Mouse (Mus musculus): ENCODE data around the gene Lrfn3.

Lrfn3 gene

DNA sequence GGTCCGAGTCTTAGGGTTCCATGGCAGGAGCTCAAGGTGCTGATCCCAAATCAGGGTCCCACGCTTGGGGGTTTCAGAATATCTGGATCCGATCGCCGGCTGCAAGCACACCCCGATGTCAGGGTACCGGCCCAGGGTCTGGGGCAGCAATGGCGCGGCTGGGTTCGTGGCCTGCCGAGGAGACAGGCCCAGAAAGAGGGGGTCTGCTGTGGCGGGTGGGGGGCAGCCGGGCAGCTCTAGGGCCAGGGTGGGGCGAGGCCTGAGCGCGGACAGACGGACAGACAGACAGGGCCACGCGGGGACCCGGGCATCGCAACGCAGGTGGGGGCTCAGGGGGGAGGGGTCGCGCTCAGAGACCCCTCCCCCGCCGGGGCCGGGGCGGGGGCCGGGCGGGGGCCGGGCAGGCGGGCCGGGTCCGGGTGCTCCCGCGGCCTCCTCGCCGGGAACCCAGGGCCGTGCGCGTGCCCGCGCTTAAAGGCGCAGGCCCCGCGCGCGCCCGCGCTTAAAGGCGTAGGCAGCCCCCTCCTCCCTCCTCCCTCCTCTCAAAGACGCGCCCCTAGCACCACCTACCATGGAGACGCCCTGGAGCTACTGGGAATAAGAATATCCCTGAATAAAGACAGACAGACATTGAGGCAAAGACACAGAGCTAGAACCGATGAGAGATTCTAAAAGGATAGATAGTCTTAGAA, at the start of gene Lrfn3:
Gene Lrfn3, minus strand, starts transcription at position 121 of the 692 bp plus-strand sequence.
- peak; percentile 83 for DNase-seq (ENCODE audit: low read depth, low spot score)

GRCm38 (mm10) chr7:30411023-30411422, 48.5 kb upstream of the Lrfn3 start:
- no peak for DNase-seq (ENCODE audit: low read depth, low spot score)

- no peak for DNase-seq (ENCODE audit: low read depth, low spot score)
Observed at GRCm38 (mm10) chr7:30409789-30410188, 47.2 kb upstream of the Lrfn3 start.

- DNase-seq (ENCODE audit: low read depth, low spot score), result no peak
Observed at GRCm38 (mm10) chr7:30408639-30409038, 46.1 kb upstream of the Lrfn3 start.

DNA sequence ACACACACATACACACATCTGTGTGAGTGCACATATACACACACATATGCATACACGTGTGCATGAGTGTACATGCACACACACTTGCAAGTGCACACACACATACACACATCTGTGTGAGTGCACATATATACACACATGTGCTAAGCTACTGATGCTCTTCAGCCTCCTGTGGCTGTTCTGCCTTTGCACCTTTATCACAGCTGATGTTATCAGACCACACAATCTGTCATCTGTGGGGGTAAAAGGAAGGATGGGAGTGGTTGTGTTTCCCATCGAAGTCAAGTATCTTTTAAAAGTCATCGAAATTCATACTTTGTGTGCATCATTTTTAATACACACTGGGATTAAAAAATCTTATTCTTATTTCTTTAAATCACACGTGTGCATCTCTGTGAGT, 39.8 kb upstream of the Lrfn3 start:
- DNase-seq (ENCODE audit: low read depth, low spot score), result no peak

DNA sequence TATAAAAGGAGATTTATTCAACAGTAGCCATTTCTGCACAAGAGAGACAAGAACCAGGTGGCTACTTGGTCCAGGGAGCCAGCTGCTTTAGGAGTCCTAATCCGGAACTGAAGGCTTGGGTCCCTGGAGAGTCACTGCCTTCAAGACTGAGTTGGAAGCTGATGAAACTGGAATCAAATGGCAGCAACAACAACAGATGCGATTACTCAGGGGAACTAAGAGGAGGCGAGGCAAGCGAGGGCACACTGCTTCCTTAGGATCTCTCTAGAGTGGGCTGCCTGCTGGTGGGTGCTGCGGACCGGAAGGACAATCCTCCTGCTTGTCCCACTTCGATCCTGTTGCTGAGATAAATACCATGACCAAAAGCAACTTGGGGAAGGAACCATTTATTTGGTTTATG, 37.1 kb upstream of the Lrfn3 start:
- DNase-seq (ENCODE audit: low read depth, low spot score), result no peak

DNA sequence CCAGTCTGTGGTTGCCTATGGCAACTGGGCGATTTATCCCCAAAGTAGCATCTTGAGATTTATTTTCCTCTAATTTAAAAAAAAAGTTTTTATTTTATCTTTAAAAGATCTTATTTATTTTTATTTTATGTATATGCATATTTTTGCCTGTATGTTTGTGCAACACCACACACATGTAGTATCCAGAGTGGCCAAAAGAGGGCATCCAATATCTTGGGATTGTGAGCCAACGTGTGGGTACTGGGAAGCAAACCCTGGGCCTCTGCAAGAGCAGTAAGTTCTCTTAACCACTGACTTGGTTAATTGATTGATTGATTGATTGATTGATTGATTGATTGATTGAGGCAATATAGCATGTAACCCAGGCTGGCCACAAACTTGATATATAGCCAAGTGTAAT, 32.3 kb upstream of the Lrfn3 start:
- no peak for DNase-seq (ENCODE audit: low read depth, low spot score)

DNA sequence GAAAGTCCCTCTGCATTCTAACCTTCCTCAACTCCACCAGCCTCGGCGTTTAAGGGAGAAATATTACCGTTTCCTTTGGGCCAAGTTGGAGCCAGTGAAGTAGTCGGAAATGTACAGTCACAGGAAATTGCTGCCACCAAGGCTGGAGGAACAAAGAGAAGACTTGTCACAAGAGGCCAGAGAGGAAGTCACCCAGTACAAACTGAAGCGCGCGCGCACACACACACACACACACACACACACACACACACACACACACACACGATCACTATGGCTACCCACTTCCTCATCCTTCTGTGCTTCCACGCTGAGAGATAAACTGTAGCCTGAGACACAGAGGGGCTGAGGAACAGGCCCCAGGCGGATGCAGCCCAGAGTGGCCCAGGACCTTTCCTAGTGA, 31.8 kb upstream of the Lrfn3 start:
- DNase-seq (ENCODE audit: low read depth, low spot score), result no peak

DNA sequence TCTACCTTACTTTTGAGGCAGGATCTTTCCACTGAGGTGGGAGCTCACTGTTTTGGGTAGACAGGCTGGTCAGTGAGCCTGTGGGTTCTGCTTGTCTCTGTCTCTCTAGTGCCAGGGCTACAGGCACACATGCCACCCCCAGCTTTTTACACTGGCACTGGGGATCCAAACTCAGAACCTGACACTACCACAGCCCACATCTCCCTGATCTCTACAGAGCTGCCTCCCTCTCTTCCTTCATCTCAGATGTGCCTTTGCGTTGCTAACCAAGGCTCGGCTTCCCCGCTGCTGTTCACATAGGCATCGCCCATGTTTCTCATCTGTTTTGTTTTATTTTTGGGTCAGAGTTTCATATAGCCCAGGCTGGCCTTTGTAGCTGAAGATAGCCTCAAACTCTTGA, 31.1 kb upstream of the Lrfn3 start:
- no peak for DNase-seq (ENCODE audit: low read depth, low spot score)

- no peak for DNase-seq (ENCODE audit: low read depth, low spot score)
Observed at GRCm38 (mm10) chr7:30392746-30393520, 30.4 kb upstream of the Lrfn3 start.

DNA sequence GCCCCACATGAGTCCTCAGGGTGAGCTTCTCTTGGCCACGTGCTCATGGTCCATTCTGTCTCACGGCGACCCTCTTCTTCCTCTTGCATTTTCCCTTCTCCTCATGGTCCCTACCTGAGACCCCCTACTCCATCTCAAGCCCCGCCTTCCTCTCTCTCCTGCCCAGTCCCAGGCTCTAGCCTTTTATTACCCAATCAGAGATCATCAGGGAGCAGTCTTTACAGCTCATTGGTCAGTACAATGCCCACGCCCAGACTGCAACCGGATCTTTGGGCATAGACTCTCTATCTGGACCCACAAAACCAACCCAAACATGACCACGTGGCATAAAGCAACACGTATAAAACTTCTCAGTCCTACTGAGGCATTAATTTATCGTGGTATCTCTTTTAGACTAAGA, 21.5 kb upstream of the Lrfn3 start:
- no peak for DNase-seq (ENCODE audit: low read depth, low spot score)

DNA sequence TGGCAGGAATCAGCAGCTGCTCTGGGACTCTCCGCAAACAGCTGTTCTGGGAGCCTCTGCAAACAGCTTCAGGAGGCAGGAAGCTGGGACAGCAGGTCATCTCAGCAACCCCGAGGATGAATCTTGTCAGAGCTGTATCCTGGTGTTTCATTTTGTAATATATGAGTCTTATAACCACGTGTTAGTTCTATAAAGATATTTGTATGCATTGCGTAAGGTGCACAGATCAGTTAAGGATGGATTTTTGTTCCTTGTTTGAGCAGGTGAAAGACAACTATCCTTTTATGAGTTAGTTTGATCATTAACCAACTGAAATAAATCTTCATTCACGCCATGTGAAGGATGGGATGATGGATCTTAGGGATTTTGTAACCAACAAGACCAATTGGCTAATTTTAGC, 17.5 kb upstream of the Lrfn3 start:
- no peak for DNase-seq (ENCODE audit: low read depth, low spot score)

DNA sequence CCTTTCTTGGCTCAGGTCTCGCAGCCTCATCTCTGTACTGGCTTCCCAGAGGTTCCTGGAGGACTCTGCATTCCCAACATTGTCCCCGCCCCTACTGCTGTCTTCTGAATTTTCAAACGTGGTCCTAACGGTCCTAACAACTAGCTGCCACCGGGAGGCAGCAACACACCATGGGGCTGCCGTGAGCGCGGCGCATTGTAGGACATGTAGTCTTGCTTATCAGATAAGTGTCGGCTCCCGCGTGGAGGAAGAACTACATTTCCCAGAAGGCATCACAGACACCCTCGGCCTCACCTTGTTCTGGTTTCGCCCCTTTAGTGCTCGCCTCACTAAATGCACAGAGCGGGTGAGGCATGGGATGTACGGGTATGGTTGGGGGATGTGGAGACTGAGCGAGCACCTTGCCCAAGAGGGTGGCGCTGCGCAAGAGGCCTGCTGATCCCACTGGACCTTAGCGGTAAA, 11.0 kb upstream of the Lrfn3 start:
- DNase-seq (ENCODE audit: low read depth, low spot score), result peak; percentile 96

- DNase-seq (ENCODE audit: low read depth, low spot score), result no peak
Observed at GRCm38 (mm10) chr7:30367466-30367865, 4.9 kb upstream of the Lrfn3 start.

DNA sequence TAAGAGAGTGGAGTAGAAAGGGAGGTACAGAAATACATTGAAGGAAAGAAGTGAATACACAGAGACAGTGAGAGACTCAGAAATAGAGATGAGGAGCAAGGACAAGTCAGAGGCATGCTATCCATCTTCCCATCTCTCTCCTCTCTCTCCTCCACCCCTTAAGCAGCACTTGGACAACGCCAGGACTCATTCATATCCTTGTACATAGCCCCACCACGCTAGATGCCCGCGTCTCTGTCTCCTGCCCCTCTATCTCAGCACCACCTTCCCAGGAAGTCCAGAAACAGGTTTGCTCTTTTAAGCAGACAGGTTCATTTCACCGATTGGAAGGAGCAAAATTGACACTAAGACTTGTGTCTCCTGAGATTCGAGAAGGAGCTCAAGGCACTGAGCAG, 769 bp upstream of the Lrfn3 start:
- no peak for DNase-seq (ENCODE audit: low read depth, low spot score)

DNA sequence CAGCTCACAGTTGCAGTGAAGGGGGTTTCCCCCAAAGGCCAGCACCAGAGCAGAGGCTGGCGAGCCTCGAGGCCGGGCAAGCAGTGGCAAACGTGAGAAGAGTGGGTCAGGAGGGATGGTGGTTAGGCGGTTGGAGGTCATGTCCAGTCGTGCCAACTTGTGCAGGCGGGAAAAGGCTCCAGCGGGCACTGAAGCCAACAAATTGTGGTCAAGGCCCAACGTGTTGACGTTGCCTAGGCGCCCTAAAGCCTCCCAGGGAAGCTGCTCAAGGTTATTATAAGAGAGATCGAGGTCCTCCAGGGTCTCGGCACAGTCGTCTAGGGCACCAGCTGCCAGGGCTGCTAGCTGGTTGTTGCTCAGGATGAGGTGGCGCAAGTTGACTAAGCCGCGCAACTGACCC, 2.5 kb downstream of the Lrfn3 start:
- no peak for DNase-seq (ENCODE audit: low read depth, low spot score)

GRCm38 (mm10) chr7:30359276-30359865, 3.2 kb downstream of the Lrfn3 start:
- no peak for DNase-seq (ENCODE audit: low read depth, low spot score)

GRCm38 (mm10) chr7:30358378-30359186, 4.0 kb downstream of the Lrfn3 start:
- no peak for DNase-seq (ENCODE audit: low read depth, low spot score)

GRCm38 (mm10) chr7:30354059-30354458, 8.5 kb downstream of the Lrfn3 start:
- DNase-seq (ENCODE audit: low read depth, low spot score), result no peak

GRCm38 (mm10) chr7:30353279-30353822, 9.2 kb downstream of the Lrfn3 start:
- DNase-seq (ENCODE audit: low read depth, low spot score), result no peak

DNA sequence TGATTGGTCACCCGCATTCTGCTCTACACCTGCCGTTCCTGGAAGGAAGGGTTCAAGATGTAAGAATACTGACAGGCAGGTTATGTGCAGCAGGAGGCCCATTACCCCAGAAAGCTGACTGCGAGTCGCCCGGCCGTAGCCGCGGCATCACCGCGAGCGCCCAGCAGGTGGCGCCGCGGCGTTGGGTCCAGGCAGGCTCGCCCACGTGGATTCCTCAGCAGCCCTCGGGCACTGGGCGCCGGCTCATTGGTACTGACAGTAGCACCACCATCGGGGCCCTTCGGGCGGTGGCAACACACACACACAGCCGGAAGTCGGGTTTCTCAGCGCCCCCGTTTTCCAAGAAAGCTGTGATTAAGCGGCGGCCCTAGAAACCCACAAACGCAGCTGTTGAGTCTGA, 14.7 kb downstream of the Lrfn3 start:
- no peak for DNase-seq (ENCODE audit: low read depth, low spot score)
